Mouse (Mus musculus) lung, embryonic 16.5 days (tissue): Measurements from ENCODE around the gene Mcm3ap. TPM values are rescaled to one million over a fixed set of nuclear protein-coding genes. Genes with fewer than 3 reads are reported as not detected.

Experiments used
- ATAC-seq: fragments of 200-750 bp; cut with Nextera tagmentation; 2 replicates; pipeline ENCODE4 v1.8.0; 2017; ENCODE audit warnings: low read depth, mild to moderate bottlenecking, moderate library complexity
- H3K27ac ChIP-seq: fragments of 300-500 bp; sonication (generic); 2 replicates; pipeline ENCODE4 v1.5.1; 2014; ENCODE audit warnings: mild to moderate bottlenecking, control low read depth, low read length
- H3K27me3 ChIP-seq: fragments of 300-500 bp; sonication (generic); 2 replicates; pipeline ENCODE4 v1.6.1; 2014; ENCODE audit warnings: low read depth, low read length, mixed read lengths; ENCODE audit not compliant: control insufficient read depth, insufficient read depth
- H3K36me3 ChIP-seq: fragments of 300-500 bp; sonication (generic); 2 replicates; pipeline ENCODE4 v1.6.1; 2014; ENCODE audit warnings: low read length; ENCODE audit not compliant: control insufficient read depth, insufficient read depth
- H3K4me1 ChIP-seq: fragments of 300-500 bp; sonication (generic); replicated peaks from 2 replicates; pipeline ENCODE4 v1.6.1; 2014; ENCODE audit warnings: low read length, mixed read lengths; ENCODE audit not compliant: control insufficient read depth, insufficient read depth
- H3K4me2 ChIP-seq: fragments of 300-500 bp; sonication (generic); 2 replicates; pipeline ENCODE4 v1.6.1; 2014; ENCODE audit warnings: low read depth, low read length, control low read depth
- H3K4me3 ChIP-seq: fragments of 300-500 bp; sonication (generic); 2 replicates; pipeline ENCODE4 v1.5.1; 2014; ENCODE audit warnings: mild to moderate bottlenecking, low read length, control low read depth
- H3K9ac ChIP-seq: fragments of 300-500 bp; sonication (generic); 2 replicates; pipeline ENCODE4 v1.6.1; 2014; ENCODE audit warnings: low read length, control low read depth
- H3K9me3 ChIP-seq: fragments of 300-500 bp; sonication (generic); 2 replicates; pipeline ENCODE4 v1.6.1; 2016; ENCODE audit warnings: low read length; ENCODE audit not compliant: control insufficient read depth
- WGBS: fragments of 180-500 bp; shearing (Covaris S2); extraction: QIAGEN DNeasy Blood & Tissue Kit; methylation state at CpG from one replicate; pipeline ENCODE4 v1.1.7; 2014; 5-methylcytosine and 5-hydroxymethylcytosine counted together
- polyA plus RNA-seq: library from polyadenylated mRNA; unstranded; fragments of >200 nt; fragmentation: Nextera tagmentation; extraction: Ambion mirVana; gene quantifications from 2 replicates; pipeline ENCODE4 v1.2.1, GENCODE M21; 2015

Mcm3ap gene
- polyA plus RNA-seq, 1 experiment from 2014 or later: 56.4 TPM

DNA sequence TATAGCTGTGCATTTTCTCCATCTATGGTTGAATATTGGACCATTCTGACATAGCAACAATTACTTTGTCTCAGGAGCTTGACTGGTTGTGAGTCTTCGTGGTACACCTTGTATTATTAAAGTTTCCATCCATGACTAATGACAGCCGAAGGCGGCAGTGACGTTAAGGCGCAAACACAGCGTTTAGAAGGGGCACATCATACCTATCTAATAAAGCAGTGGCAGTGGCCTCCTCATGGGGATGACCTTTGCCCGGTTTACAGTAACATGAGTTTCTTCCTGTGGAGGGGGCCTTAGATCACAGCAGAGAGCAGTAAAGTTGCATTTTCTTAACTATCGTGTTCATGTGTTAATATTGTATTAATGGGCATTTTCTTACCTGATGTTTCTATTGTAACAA, 79.5 kb downstream of the Mcm3ap start:
- 88% methylated on average over 8 of the region's 8 CpGs for WGBS
- H3K4me3 ChIP-seq: no peak overlapping the region
- no peak overlapping the region for H3K4me2 ChIP-seq
- no peaks in the 10 kb centered on the region for H3K4me1 ChIP-seq
- no peak for ATAC-seq
- H3K27me3 ChIP-seq: no peaks in the 10 kb centered on the region
- H3K27ac ChIP-seq: no peak overlapping the region
- H3K9me3 ChIP-seq: no peaks in the 10 kb centered on the region
- H3K9ac ChIP-seq: no peak overlapping the region
- H3K36me3 ChIP-seq: peaks cover 29% of the 10 kb centered on the region

DNA sequence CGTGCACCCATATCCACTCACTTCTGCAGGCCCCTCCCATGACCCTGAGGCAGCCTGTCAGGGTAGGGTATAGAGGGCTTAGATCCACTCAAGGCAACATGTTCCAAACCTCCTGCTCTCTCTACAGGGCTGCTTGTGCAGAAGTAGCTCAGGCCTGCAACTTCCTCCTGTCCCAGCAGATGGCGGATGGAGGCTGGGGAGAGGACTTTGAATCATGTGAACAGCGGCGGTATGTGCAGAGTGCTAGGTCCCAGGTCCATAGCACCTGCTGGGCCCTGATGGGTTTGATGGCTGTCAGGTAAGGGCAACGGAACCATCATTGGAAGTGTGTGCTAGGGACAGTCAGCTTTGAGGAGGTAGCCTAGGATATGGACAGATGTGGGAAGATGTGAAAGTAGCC, 81.7 kb downstream of the Mcm3ap start:
- H3K4me2 ChIP-seq: no peak overlapping the region
- WGBS: 86% methylated on average over 5 of the region's 5 CpGs
- no peak overlapping the region for H3K4me3 ChIP-seq
- no peaks in the 10 kb centered on the region for H3K9me3 ChIP-seq
- H3K9ac ChIP-seq: no peak overlapping the region
- H3K4me1 ChIP-seq: no peaks in the 10 kb centered on the region
- H3K27ac ChIP-seq: no peak overlapping the region
- no peaks in the 10 kb centered on the region for H3K27me3 ChIP-seq
- ATAC-seq: no peak
- H3K36me3 ChIP-seq: peaks cover 30% of the 10 kb centered on the region

DNA sequence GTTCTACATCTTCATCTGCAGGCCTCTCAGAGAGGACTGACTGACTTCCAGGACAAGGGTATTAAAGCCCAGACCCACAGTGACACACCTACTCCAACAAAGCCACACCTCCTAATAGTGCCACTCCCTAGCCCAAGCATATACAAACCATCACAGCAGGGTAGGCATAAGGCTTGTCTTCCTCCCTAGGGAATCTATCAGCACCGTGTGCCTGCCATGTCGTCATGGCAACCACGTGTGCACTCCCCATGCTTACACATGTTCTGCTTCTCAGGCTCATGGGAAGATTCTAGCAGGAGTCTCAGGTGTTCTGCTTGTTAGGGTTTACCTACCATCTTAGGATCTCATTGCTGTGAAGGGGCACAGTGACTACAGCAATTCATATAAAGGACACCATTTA, 82.8 kb downstream of the Mcm3ap start:
- no peak overlapping the region for H3K9ac ChIP-seq
- no peak overlapping the region for H3K27ac ChIP-seq
- H3K9me3 ChIP-seq: no peaks in the 10 kb centered on the region
- no peaks in the 10 kb centered on the region for H3K27me3 ChIP-seq
- H3K4me3 ChIP-seq: no peak overlapping the region
- H3K4me2 ChIP-seq: no peak overlapping the region
- H3K4me1 ChIP-seq: no peaks in the 10 kb centered on the region
- 76% methylated on average over 3 of the region's 3 CpGs for WGBS
- ATAC-seq: no peak
- peaks cover 30% of the 10 kb centered on the region for H3K36me3 ChIP-seq

DNA sequence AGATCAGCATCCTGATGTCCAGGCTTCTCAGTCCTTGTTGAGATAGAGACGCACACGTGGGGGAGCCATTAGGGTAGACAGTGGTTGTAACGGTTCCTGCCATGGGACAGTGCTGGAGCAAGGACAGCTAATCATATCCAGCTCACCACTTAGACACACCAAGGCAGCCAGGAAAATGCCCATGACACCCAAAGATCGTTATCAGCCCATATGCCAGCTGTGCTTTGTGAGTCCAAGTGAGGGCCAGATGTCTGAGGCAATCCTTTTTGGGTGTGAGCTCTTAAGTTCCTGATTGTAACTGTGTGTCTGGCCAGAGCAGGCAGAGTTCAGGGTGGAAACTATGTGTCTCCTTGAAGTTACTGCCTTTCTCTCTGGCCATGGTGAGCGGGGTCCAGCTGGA, 85.3 kb downstream of the Mcm3ap start:
- Histone ChIP-seq H3K9ac (no peak overlapping the region), H3K27ac (no peak overlapping the region), H3K9me3 (no peaks in the 10 kb centered on the region), H3K4me3 (no peak overlapping the region), H3K36me3 (peaks cover 27% of the 10 kb centered on the region), H3K4me1 (no peaks in the 10 kb centered on the region), H3K27me3 (no peaks in the 10 kb centered on the region), H3K4me2 (no peak overlapping the region)
- no peak for ATAC-seq
- 83% methylated on average over 5 of the region's 5 CpGs for WGBS

DNA sequence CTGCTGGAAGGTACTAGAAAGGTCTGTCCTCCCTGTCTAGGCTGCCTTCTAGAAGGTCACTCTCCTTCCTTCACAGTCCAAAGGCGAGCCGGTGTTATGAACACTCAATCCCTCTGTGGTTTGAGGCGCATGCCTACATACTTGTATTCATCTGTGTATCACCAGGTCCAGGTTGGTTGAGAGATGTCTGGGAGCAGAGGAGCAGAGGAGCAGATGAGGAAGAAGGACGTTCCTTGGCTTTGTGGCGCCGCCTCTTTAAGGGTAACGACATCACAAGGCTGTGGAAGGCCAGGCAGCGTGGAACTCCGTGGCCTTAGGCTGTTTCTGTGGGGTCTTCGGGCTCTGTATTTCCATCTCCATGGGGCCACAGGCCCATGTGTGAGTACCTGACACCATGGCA, 93.2 kb downstream of the Mcm3ap start, which contains the start of gene Spatc1l:
Spatc1l (plus strand) TSS at position 301 of the 400 bp plus-strand sequence.
- Histone ChIP-seq H3K9ac (no peak within 1 kb of the TSS), H3K4me1 (no peaks in the 10 kb centered on the region), H3K27me3 (no peaks in the 10 kb centered on the region), H3K36me3 (no peaks in the 10 kb centered on the region), H3K4me3 (no peak within 1 kb of the TSS), H3K27ac (no peak within 1 kb of the TSS), H3K9me3 (no peaks in the 10 kb centered on the region), H3K4me2 (no peak within 1 kb of the TSS)
- no peak for ATAC-seq
- 86% methylated on average over 10 of the region's 10 CpGs for WGBS

Other genes with a start within 250 kb of the Mcm3ap start
- gene Prmt2, start 231.1 kb upstream of the Mcm3ap start, polyA plus RNA-seq: 51.1 and 56.6 TPM in 2 replicates
- gene S100b, start 215.1 kb upstream of the Mcm3ap start, polyA plus RNA-seq: 0.73 and 1.1 TPM in 2 replicates
- 12.5 and 12.9 TPM in 2 replicates for gene Dip2a, start 123.6 kb upstream of the Mcm3ap start, polyA plus RNA-seq
- not detected in 2 replicates for gene AC141477.1, start 28.5 kb upstream of the Mcm3ap start, polyA plus RNA-seq
- gene Pcnt, start 26.1 kb upstream of the Mcm3ap start, polyA plus RNA-seq: 18.3 and 21.1 TPM in 2 replicates
- gene 2610028H24Rik, start 19.8 kb upstream of the Mcm3ap start, polyA plus RNA-seq: 3.6 and 4.6 TPM in 2 replicates
- gene Ybey, start 187 bp downstream of the Mcm3ap start, polyA plus RNA-seq: 6.4 and 7.2 TPM in 2 replicates
- gene Lss, start 62.7 kb downstream of the Mcm3ap start, polyA plus RNA-seq: 17.9 and 20.8 TPM in 2 replicates
- not detected in 2 replicates for gene Spatc1l, start 93.3 kb downstream of the Mcm3ap start, polyA plus RNA-seq
- gene Ftcd, start 106.7 kb downstream of the Mcm3ap start, polyA plus RNA-seq: 0.14 and 0.62 TPM in 2 replicates
- gene Col6a2, start 154.7 kb downstream of the Mcm3ap start, polyA plus RNA-seq: 282 and 283 TPM in 2 replicates